Mouse (Mus musculus) ES-Bruce4 (cell line): ENCODE data around the gene Hist3h2ba. TPM values are rescaled to one million over a fixed set of nuclear protein-coding genes. Genes with fewer than 3 reads are reported as not detected.

Source experiments
- H3K27ac ChIP-seq: 2 replicates; pipeline ENCODE4 v1.5.1; 2012; ENCODE audit warnings: low read length, inconsistent platforms; ENCODE audit not compliant: insufficient read depth
- H3K27me3 ChIP-seq: 2 replicates; pipeline ENCODE4 v1.6.1; 2012; ENCODE audit warnings: mild to moderate bottlenecking, low read length, inconsistent platforms; ENCODE audit not compliant: control insufficient read depth, poor library complexity, insufficient read depth, severe bottlenecking
- H3K36me3 ChIP-seq: 2 replicates; pipeline ENCODE4 v1.6.1; 2012; ENCODE audit warnings: inconsistent platforms, mild to moderate bottlenecking, low read length, moderate library complexity; ENCODE audit not compliant: control insufficient read depth, poor library complexity, insufficient read depth, severe bottlenecking
- H3K4me1 ChIP-seq: one replicate; pipeline ENCODE4 v1.8.1; 2011; ENCODE audit warnings: low read length; ENCODE audit not compliant: control insufficient read depth, insufficient read depth
- H3K4me3 ChIP-seq: 2 replicates; pipeline ENCODE4 v1.5.1; 2011; ENCODE audit warnings: low read depth, mild to moderate bottlenecking, low read length
- H3K9ac ChIP-seq: 2 replicates; pipeline ENCODE4 v1.6.1; 2012; ENCODE audit warnings: low read depth, mild to moderate bottlenecking, inconsistent platforms; ENCODE audit not compliant: poor library complexity, severe bottlenecking
- H3K9me3 ChIP-seq: replicated peaks from 2 replicates; pipeline ENCODE4 v1.6.1; 2012; ENCODE audit warnings: mild to moderate bottlenecking, low read length, inconsistent platforms; ENCODE audit not compliant: control insufficient read depth, poor library complexity, insufficient read depth, severe bottlenecking
- CTCF ChIP-seq: IDR thresholded peaks from one replicate; pipeline ENCODE4 v1.8.1; 2011; ENCODE audit warnings: low read depth, low read length
- EP300 ChIP-seq: IDR thresholded peaks from 2 replicates; pipeline ENCODE4 v1.6.1; 2011; ENCODE audit warnings: low read depth, low read length; ENCODE audit not compliant: insufficient read depth
- POLR2A ChIP-seq: IDR thresholded peaks from one replicate; pipeline ENCODE4 v1.8.1; 2011; ENCODE audit warnings: low read length; ENCODE audit not compliant: insufficient read depth
- polyA plus RNA-seq: library from polyadenylated mRNA; stranded (reverse); fragments of >200 nt; gene quantifications from 2 replicates; pipeline ENCODE4 v1.2.4, GENCODE M21; 2011; ENCODE audit warnings: low read depth; ENCODE audit not compliant: missing spikeins, insufficient read depth, insufficient read length

The Hist3h2ba gene
- polyA plus RNA-seq, 1 experiment: 8.0 TPM

GRCm38 (mm10) chr11:58994337-58994826, 45.7 kb downstream of the Hist3h2ba start:
- Histone ChIP-seq H3K27ac (no peak overlapping the region), H3K4me1 (no peaks in the 10 kb centered on the region), H3K4me3 (peak overlapping the region; percentile 65), H3K36me3 (no peaks in the 10 kb centered on the region), H3K9ac (0 out of 2 replicates have a peak overlapping the region, but pooled peaks have one; percentile 30), H3K27me3 (no peaks in the 10 kb centered on the region), H3K9me3 (no peaks in the 10 kb centered on the region)
- no peak for TF ChIP-seq POLR2A

GRCm38 (mm10) chr11:58995061-58995806, 46.5 kb downstream of the Hist3h2ba start:
- no peaks in the 10 kb centered on the region for H3K27me3 ChIP-seq

GRCm38 (mm10) chr11:58995807-58996370, 47.2 kb downstream of the Hist3h2ba start:
- Histone ChIP-seq H3K9ac (no peak overlapping the region), H3K9me3 (no peaks in the 10 kb centered on the region), H3K4me1 (no peaks in the 10 kb centered on the region), H3K4me3 (no peak overlapping the region), H3K27me3 (no peaks in the 10 kb centered on the region), H3K27ac (no peak overlapping the region), H3K36me3 (no peaks in the 10 kb centered on the region)
- TF ChIP-seq CTCF (no peak), EP300 (no peak), POLR2A (no peak)

More at GRCm38 (mm10) chr11:58995061-58995806, 46.5 kb downstream of the Hist3h2ba start:
- Histone ChIP-seq H3K27ac (no peak overlapping the region), H3K9ac (no peak overlapping the region), H3K4me1 (no peaks in the 10 kb centered on the region), H3K4me3 (no peak overlapping the region), H3K9me3 (no peaks in the 10 kb centered on the region), H3K36me3 (no peaks in the 10 kb centered on the region)
- no peak for TF ChIP-seq EP300
- TF ChIP-seq CTCF: no peak
- TF ChIP-seq POLR2A: no peak

DNA sequence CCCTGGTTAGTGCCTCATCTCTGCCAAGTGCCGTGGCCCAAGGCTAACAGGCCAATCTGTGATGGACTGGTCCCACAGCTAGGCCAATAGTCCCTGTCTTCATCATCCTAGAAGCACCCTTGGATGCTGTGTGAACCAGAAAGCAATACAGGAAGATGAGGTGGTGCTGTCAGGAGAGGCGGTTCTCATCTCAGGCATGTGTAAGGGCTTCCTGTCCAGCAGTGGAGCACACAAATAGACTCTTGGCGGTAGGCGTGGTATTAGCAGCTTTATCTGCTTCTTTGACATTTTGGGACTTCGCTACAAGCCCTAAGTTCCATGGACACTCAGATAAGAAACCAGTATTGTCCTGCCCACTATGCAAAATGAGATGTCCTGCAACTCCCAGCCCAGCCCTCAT, 48.8 kb downstream of the Hist3h2ba start:
- Histone ChIP-seq H3K4me1 (no peaks in the 10 kb centered on the region), H3K9me3 (no peaks in the 10 kb centered on the region), H3K27me3 (no peaks in the 10 kb centered on the region), H3K4me3 (no peak overlapping the region), H3K27ac (no peak overlapping the region), H3K36me3 (no peaks in the 10 kb centered on the region), H3K9ac (no peak overlapping the region)
- TF ChIP-seq EP300 (no peak), POLR2A (no peak), CTCF (no peak)

Other genes with a start within 250 kb of the Hist3h2ba start
- gene Olfr319, start 249.8 kb upstream of the Hist3h2ba start, polyA plus RNA-seq: not detected in 2 replicates
- gene Olfr318, start 224.9 kb upstream of the Hist3h2ba start, polyA plus RNA-seq: not detected in 2 replicates
- not detected in 2 replicates for gene Olfr317, start 209.7 kb upstream of the Hist3h2ba start, polyA plus RNA-seq
- not detected in 2 replicates for gene Olfr316, start 196.2 kb upstream of the Hist3h2ba start, polyA plus RNA-seq
- not detected in 2 replicates for gene Olfr315, start 175.7 kb upstream of the Hist3h2ba start, polyA plus RNA-seq
- gene Olfr314, start 166.0 kb upstream of the Hist3h2ba start, polyA plus RNA-seq: not detected in 2 replicates
- not detected in 2 replicates for gene Fam183b, start 147.0 kb upstream of the Hist3h2ba start, polyA plus RNA-seq
- not detected in 2 replicates for gene Olfr313, start 133.9 kb upstream of the Hist3h2ba start, polyA plus RNA-seq
- gene Olfr312, start 119.7 kb upstream of the Hist3h2ba start, polyA plus RNA-seq: not detected in 2 replicates
- gene Olfr311, start 109.7 kb upstream of the Hist3h2ba start, polyA plus RNA-seq: not detected in 2 replicates
- gene Gm12258, start 101.8 kb upstream of the Hist3h2ba start, polyA plus RNA-seq: 3.2 and 5.2 TPM in 2 replicates
- 6.9 and 7.7 TPM in 2 replicates for gene 2810021J22Rik, start 81.7 kb upstream of the Hist3h2ba start, polyA plus RNA-seq
- gene Zfp39, start 44.7 kb upstream of the Hist3h2ba start, polyA plus RNA-seq: 5.1 and 6.1 TPM in 2 replicates
- gene Btnl10, start 31.0 kb upstream of the Hist3h2ba start, polyA plus RNA-seq: not detected in 2 replicates
- gene Rnf187, start 10.0 kb upstream of the Hist3h2ba start, polyA plus RNA-seq: 104 and 105 TPM in 2 replicates
- 2.9 and 3.7 TPM in 2 replicates for gene Hist3h2a, start 5.8 kb downstream of the Hist3h2ba start, polyA plus RNA-seq
- gene Trim17, start 5.8 kb downstream of the Hist3h2ba start, polyA plus RNA-seq: not detected in 2 replicates
- 22.5 and 25.6 TPM in 2 replicates for gene Trim11, start 29.2 kb downstream of the Hist3h2ba start, polyA plus RNA-seq
- 0.35 and 1.3 TPM in 2 replicates for gene Obscn, start 187.5 kb downstream of the Hist3h2ba start, polyA plus RNA-seq
- gene Iba57, start 214.8 kb downstream of the Hist3h2ba start, polyA plus RNA-seq: 3.0 and 4.0 TPM in 2 replicates
- gene Gjc2, start 234.3 kb downstream of the Hist3h2ba start, polyA plus RNA-seq: not detected in 2 replicates
- 54.0 and 54.9 TPM in 2 replicates for gene Guk1, start 243.3 kb downstream of the Hist3h2ba start, polyA plus RNA-seq